Mouse (Mus musculus): ENCODE measurements at regions not wholly inside any gene's neighbourhood (a gene's known extent, or its start where the extent isn't known, plus 50 kb on each side); places are given as distances from the start of the nearest gene placed in this dataset.
"Not testable (repeated sequence)": the region's sequence is repeated elsewhere in the genome, so short reads cannot be mapped to it uniquely, and the experiment has no call there.

GRCm38 (mm10) chr12:33496306-33496705, 66.9 kb downstream of the Twistnb start:
- DNase-seq (ENCODE audit: low spot score in 2 of 2): no peak

GRCm38 (mm10) chr12:33497319-33497892, 68.0 kb downstream of the Twistnb start:
- DNase-seq (ENCODE audit: low spot score in 2 of 2): peak; percentile 26 to 41

- DNase-seq (ENCODE audit: low spot score in 2 of 2): peak; percentile 9 to 31
Measured at GRCm38 (mm10) chr12:33541566-33541965, 112.1 kb downstream of the Twistnb start.

- not testable (repeated sequence) for DNase-seq (ENCODE audit: low spot score in 2 of 2)
Measured at GRCm38 (mm10) chr12:33551660-33552059, 122.2 kb downstream of the Twistnb start.

- no peak for DNase-seq (ENCODE audit: low spot score in 2 of 2)
Measured at GRCm38 (mm10) chr12:33552231-33552630, 122.8 kb downstream of the Twistnb start.

- no peak for DNase-seq (ENCODE audit: low spot score in 2 of 2)
Measured at GRCm38 (mm10) chr12:33552651-33553050, 123.2 kb downstream of the Twistnb start.

GRCm38 (mm10) chr12:33553731-33554130, 124.3 kb downstream of the Twistnb start:
- DNase-seq (ENCODE audit: low spot score in 2 of 2): no peak

- DNase-seq (ENCODE audit: low spot score in 2 of 2): peak in 1 of 2 experiments; percentile 9
Measured at GRCm38 (mm10) chr12:33561141-33561540, 131.7 kb downstream of the Twistnb start.

GRCm38 (mm10) chr12:33577877-33578428, 148.5 kb downstream of the Twistnb start:
- no peak for DNase-seq (ENCODE audit: low spot score in 2 of 2)

- DNase-seq (ENCODE audit: low spot score in 2 of 2): no peak
Measured at GRCm38 (mm10) chr12:33580809-33581208, 151.4 kb downstream of the Twistnb start.

- no peak for DNase-seq (ENCODE audit: low spot score in 2 of 2)
Measured at GRCm38 (mm10) chr12:33591031-33591430, 161.6 kb downstream of the Twistnb start.

- DNase-seq (ENCODE audit: low spot score in 2 of 2): no peak
Measured at GRCm38 (mm10) chr12:33592431-33592911, 163.0 kb downstream of the Twistnb start.

GRCm38 (mm10) chr12:33592938-33593337, 163.5 kb downstream of the Twistnb start:
- DNase-seq (ENCODE audit: low spot score in 2 of 2): no peak

- DNase-seq (ENCODE audit: low spot score in 2 of 2): no peak
Measured at GRCm38 (mm10) chr12:33593685-33594084, 164.2 kb downstream of the Twistnb start.

- DNase-seq (ENCODE audit: low spot score in 2 of 2): no peak
Measured at GRCm38 (mm10) chr12:33605393-33605792, 176.0 kb downstream of the Twistnb start.

GRCm38 (mm10) chr12:33607811-33608602, 178.6 kb downstream of the Twistnb start:
- peak in 1 of 2 experiments; percentile 7 for DNase-seq (ENCODE audit: low spot score in 2 of 2)

- no peak for DNase-seq (ENCODE audit: low spot score in 2 of 2)
Measured at GRCm38 (mm10) chr12:33612378-33612777, 182.9 kb downstream of the Twistnb start.

- no peak for DNase-seq (ENCODE audit: low spot score in 2 of 2)
Measured at GRCm38 (mm10) chr12:33620391-33620790, 191.0 kb downstream of the Twistnb start.

- DNase-seq (ENCODE audit: low spot score in 2 of 2): no peak
Measured at GRCm38 (mm10) chr12:33626092-33626882, 196.9 kb downstream of the Twistnb start.

GRCm38 (mm10) chr12:33652597-33652996, 223.2 kb downstream of the Twistnb start:
- peak in 1 of 2 experiments; percentile 12 for DNase-seq (ENCODE audit: low spot score in 2 of 2)

GRCm38 (mm10) chr12:33675508-33675907, 246.1 kb downstream of the Twistnb start:
- no peak for DNase-seq (ENCODE audit: low spot score in 2 of 2)

- no peak for DNase-seq (ENCODE audit: low spot score in 2 of 2)
Measured at GRCm38 (mm10) chr12:33692870-33693269, 235.4 kb upstream of the Ferd3l start.
